Mouse (Mus musculus): Measurements from ENCODE around the gene Golgb1. TPM values are rescaled to one million over a fixed set of nuclear protein-coding genes. Genes with fewer than 3 reads are reported as not detected.
A peak's percentile ranks its signal among the peaks of the same experiment; 100 is the strongest.

The Golgb1 gene
- polyA plus RNA-seq, 1 experiment from 2014 or later, result 123 TPM

DNA sequence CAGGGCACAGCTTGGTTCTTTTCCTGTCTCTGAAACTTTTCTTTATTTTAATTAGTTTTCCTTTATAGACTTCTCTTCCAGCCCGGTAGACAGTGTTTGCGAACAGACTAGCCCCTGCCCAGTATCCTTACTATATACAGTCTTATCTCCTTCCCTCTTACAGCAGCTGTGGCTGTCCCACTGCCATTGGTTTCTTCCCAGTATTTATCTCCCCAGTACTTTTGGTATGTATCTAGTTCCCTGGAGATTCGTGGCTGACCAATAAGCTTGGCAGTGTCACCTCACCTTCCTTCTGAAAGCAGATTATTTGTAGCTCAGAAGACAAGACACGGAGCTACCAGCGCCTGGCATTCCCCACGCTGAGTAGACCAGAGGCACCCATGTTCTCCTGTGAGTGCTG lies 21.8 kb downstream of the Golgb1 start:
- 89% methylated on average over 6 of the region's 6 CpGs for WGBS
- no peak overlapping the region for H3K4me3 ChIP-seq (ENCODE audit: low read depth, low read length)
- H3K4me1 ChIP-seq (ENCODE audit: control insufficient read depth, insufficient read depth, low read length), result no peaks in the 10 kb centered on the region
- peaks cover 53% of the 10 kb centered on the region for H3K36me3 ChIP-seq (ENCODE audit: control insufficient read depth, insufficient read depth, low read length)
- no peaks in the 10 kb centered on the region for H3K27me3 ChIP-seq (ENCODE audit: control insufficient read depth, insufficient read depth, low read length)
- ATAC-seq (ENCODE audit: insufficient number of reproducible peaks, insufficient read depth, low FRiP score, low read depth), result no peak
- no peak overlapping the region for H3K9ac ChIP-seq (replicated peaks; ENCODE audit: low read depth, low read length)
- no peak overlapping the region for H3K4me2 ChIP-seq (replicated peaks; ENCODE audit: low read depth, low read length)
- H3K27ac ChIP-seq (ENCODE audit: low read length), result no peak overlapping the region
- no peaks in the 10 kb centered on the region for H3K9me3 ChIP-seq (ENCODE audit: control insufficient read depth, low read depth, low read length)

DNA sequence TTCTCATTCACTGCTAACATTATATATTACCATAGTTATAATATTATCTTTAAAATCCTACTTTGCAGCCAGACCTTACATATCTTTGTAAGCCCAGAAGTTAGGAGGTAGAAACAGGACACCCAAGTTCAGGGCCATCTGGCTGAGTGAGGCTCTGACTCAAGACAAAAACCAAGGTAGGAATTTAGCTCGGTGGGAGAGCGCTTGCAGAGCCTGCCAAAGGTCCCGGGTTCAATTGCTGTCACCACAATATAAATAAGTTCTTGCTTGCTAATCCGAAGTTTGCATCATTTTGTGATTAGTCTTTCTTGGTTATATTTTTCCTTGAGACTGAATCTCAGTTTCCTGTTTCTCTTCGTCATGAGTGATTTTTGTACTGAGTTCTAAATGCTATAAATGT lies 28.2 kb downstream of the Golgb1 start:
- ATAC-seq (ENCODE audit: insufficient number of reproducible peaks, insufficient read depth, low FRiP score, low read depth), result no peak
- no peak overlapping the region for H3K27ac ChIP-seq (ENCODE audit: low read length)
- no peaks in the 10 kb centered on the region for H3K27me3 ChIP-seq (ENCODE audit: control insufficient read depth, insufficient read depth, low read length)
- H3K36me3 ChIP-seq (ENCODE audit: control insufficient read depth, insufficient read depth, low read length), result peaks cover 38% of the 10 kb centered on the region
- no peaks in the 10 kb centered on the region for H3K4me1 ChIP-seq (ENCODE audit: control insufficient read depth, insufficient read depth, low read length)
- no peaks in the 10 kb centered on the region for H3K9me3 ChIP-seq (ENCODE audit: control insufficient read depth, low read depth, low read length)
- no peak overlapping the region for H3K9ac ChIP-seq (replicated peaks; ENCODE audit: low read depth, low read length)
- H3K4me2 ChIP-seq (replicated peaks; ENCODE audit: low read depth, low read length), result no peak overlapping the region
- H3K4me3 ChIP-seq (ENCODE audit: low read depth, low read length), result no peak overlapping the region
- 91% methylated on average over 5 of the region's 5 CpGs for WGBS

DNA sequence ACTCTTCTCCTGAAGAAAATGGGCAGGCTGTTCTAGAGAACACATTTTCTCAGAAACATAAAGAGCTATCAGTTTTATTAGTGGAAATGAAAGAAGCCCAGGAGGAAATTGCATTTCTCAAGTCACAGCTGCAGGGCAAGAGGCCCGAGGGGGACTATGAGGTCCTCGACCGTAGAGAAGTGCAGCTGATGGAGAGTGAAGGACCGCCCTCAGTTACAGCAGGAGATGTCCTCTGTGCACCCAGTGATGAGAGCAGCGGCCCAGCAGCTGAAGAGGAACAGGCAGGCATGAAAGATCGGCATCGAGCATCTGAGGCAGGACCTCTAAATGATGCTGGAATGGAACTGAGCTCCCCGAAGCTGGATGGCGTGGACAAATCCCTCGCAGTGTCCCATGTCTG lies 37.0 kb downstream of the Golgb1 start:
- peaks cover 37% of the 10 kb centered on the region for H3K36me3 ChIP-seq (ENCODE audit: control insufficient read depth, insufficient read depth, low read length)
- H3K9me3 ChIP-seq (ENCODE audit: control insufficient read depth, low read depth, low read length), result no peaks in the 10 kb centered on the region
- no peaks in the 10 kb centered on the region for H3K27me3 ChIP-seq (ENCODE audit: control insufficient read depth, insufficient read depth, low read length)
- WGBS, result 84% methylated on average over 10 of the region's 10 CpGs
- ATAC-seq (ENCODE audit: insufficient number of reproducible peaks, insufficient read depth, low FRiP score, low read depth), result no peak
- no peak overlapping the region for H3K9ac ChIP-seq (replicated peaks; ENCODE audit: low read depth, low read length)
- peak overlapping the region; percentile 39; the same call in 1 of the 2 replicates for H3K27ac ChIP-seq (ENCODE audit: low read length)
- H3K4me3 ChIP-seq (ENCODE audit: low read depth, low read length), result no peak overlapping the region
- no peak overlapping the region for H3K4me2 ChIP-seq (replicated peaks; ENCODE audit: low read depth, low read length)
- no peaks in the 10 kb centered on the region for H3K4me1 ChIP-seq (ENCODE audit: control insufficient read depth, insufficient read depth, low read length)

DNA sequence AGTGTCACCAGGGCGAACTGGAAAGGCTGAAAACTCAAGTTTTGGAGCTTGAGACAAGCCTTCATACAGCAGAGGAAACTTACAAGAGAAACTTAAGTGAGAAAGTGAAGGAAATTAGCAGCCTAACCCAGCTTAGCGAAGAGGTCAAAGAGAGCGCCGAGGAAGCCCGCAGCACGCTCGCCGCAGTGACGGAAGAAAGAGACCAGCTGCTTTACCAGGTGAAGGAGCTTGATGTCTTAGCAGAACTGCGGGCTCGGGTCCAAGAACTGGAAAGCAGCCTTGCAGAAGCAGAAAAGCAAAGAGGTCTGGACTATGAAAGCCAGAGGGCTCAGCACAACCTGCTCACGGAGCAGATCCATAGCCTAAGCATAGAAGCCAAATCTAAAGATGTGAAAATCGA lies 37.4 kb downstream of the Golgb1 start:
- H3K9ac ChIP-seq (replicated peaks; ENCODE audit: low read depth, low read length), result no peak overlapping the region
- H3K27me3 ChIP-seq (ENCODE audit: control insufficient read depth, insufficient read depth, low read length), result no peaks in the 10 kb centered on the region
- ATAC-seq (ENCODE audit: insufficient number of reproducible peaks, insufficient read depth, low FRiP score, low read depth), result no peak
- H3K27ac ChIP-seq (ENCODE audit: low read length), result peak overlapping the region; percentile 39; the same call in 1 of the 2 replicates
- H3K4me3 ChIP-seq (ENCODE audit: low read depth, low read length), result no peak overlapping the region
- 72% methylated on average over 13 of the region's 13 CpGs for WGBS
- peaks cover 39% of the 10 kb centered on the region for H3K36me3 ChIP-seq (ENCODE audit: control insufficient read depth, insufficient read depth, low read length)
- H3K4me1 ChIP-seq (ENCODE audit: control insufficient read depth, insufficient read depth, low read length), result no peaks in the 10 kb centered on the region
- H3K9me3 ChIP-seq (ENCODE audit: control insufficient read depth, low read depth, low read length), result no peaks in the 10 kb centered on the region
- H3K4me2 ChIP-seq (replicated peaks; ENCODE audit: low read depth, low read length), result no peak overlapping the region

DNA sequence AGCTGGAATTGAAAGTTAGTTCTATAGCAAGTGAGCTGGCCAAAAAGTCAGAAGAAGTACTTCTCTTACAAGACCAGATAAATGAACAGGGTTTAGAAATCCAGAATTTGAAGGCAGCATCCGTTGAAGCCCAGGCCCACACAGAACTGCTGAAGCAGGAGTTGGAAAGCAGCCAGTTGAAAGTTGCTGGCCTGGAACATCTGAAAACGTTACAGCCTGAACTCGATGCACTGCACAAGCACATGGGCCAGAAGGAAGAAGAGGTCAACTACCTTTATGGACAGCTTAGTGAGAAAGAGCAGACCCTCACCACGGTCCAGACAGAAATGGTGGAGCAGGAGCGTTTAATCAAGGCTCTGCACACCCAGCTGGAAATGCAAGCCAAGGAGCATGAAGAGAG lies 39.3 kb downstream of the Golgb1 start:
- Histone ChIP-seq H3K4me2 (replicated peaks; ENCODE audit: low read depth, low read length) (no peak overlapping the region), H3K9ac (replicated peaks; ENCODE audit: low read depth, low read length) (no peak overlapping the region), H3K4me1 (ENCODE audit: control insufficient read depth, insufficient read depth, low read length) (no peaks in the 10 kb centered on the region), H3K4me3 (ENCODE audit: low read depth, low read length) (no peak overlapping the region), H3K36me3 (ENCODE audit: control insufficient read depth, insufficient read depth, low read length) (peaks cover 45% of the 10 kb centered on the region), H3K27me3 (ENCODE audit: control insufficient read depth, insufficient read depth, low read length) (no peaks in the 10 kb centered on the region), H3K27ac (ENCODE audit: low read length) (no peak overlapping the region), H3K9me3 (ENCODE audit: control insufficient read depth, low read depth, low read length) (no peaks in the 10 kb centered on the region)
- WGBS, result 71% methylated on average over 5 of the region's 5 CpGs
- ATAC-seq (ENCODE audit: insufficient number of reproducible peaks, insufficient read depth, low FRiP score, low read depth), result no peak

DNA sequence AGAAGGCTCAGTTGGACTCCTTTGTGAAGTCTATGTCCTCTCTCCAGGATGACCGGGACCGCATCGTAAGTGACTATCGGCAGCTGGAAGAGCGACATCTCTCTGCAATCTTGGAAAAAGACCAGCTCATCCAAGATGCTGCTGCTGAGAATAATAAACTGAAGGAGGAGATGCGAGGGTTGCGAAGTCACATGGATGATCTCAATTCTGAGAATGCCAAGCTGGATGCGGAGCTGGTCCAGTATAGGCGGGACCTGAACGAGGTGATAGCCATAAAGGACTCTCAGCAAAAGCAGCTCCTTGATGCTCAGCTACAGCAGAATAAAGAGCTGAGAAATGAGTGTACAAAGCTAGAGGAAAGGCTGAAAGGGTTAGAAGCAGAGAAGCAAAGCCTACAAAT lies 43.6 kb downstream of the Golgb1 start:
- Histone ChIP-seq H3K4me1 (ENCODE audit: control insufficient read depth, insufficient read depth, low read length) (no peaks in the 10 kb centered on the region), H3K27me3 (ENCODE audit: control insufficient read depth, insufficient read depth, low read length) (no peaks in the 10 kb centered on the region), H3K36me3 (ENCODE audit: control insufficient read depth, insufficient read depth, low read length) (peaks cover 34% of the 10 kb centered on the region), H3K9ac (replicated peaks; ENCODE audit: low read depth, low read length) (no peak overlapping the region), H3K4me2 (replicated peaks; ENCODE audit: low read depth, low read length) (no peak overlapping the region), H3K4me3 (ENCODE audit: low read depth, low read length) (no peak overlapping the region), H3K9me3 (ENCODE audit: control insufficient read depth, low read depth, low read length) (no peaks in the 10 kb centered on the region), H3K27ac (ENCODE audit: low read length) (no peak overlapping the region)
- 98% methylated on average over 10 of the region's 10 CpGs for WGBS
- no peak for ATAC-seq (ENCODE audit: insufficient number of reproducible peaks, insufficient read depth, low FRiP score, low read depth)

DNA sequence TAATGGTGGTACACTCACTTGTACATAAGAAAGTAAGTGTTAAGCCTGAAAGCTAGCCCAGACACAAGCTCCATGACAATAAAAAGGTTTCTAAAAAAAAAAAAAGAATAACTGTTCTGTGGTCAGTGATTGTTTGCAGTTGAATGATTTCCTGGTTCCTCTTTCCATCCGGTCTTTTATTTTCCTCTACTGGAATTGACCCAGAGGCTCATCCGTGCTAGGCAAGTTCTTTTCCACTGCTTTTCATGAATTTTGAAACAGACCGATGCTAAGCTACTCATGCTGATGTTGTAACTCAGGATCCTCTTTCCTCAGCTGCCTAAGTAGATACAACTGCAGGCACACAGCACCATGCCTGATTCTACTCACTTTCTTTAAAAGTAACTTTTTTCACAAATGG lies 45.5 kb downstream of the Golgb1 start:
- no peak for ATAC-seq (ENCODE audit: insufficient number of reproducible peaks, insufficient read depth, low FRiP score, low read depth)
- 87% methylated on average over 3 of the region's 3 CpGs for WGBS

DNA sequence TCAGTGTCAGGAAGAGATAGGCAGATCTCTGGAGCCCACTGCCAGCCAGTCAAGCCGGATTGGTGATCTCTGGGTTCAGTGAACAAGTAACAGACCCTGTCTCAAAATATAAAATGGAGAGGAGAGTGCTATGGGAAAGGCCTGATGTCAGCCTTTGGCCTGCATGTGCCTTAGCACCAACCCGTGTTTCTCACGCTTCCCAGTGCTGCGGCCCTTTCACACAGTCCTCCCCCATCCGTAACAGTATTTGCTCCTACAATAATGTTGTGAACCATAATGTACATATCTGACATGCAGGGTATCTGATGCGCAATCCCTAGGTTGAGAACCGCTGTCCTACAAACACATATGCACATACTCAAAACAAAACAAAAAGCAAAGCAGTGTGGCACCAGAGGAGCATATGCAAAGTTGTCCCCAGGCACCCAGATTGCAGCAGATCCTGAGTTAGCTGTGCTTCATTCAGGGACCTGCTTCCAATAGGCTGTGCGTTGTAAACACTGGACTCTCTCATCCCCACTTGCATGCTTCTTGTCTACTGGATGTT lies 46.2 kb downstream of the Golgb1 start:
- H3K9me3 ChIP-seq (ENCODE audit: control insufficient read depth, low read depth, low read length), result no peaks in the 10 kb centered on the region
- H3K27ac ChIP-seq (ENCODE audit: low read length), result no peak overlapping the region
- H3K4me1 ChIP-seq (ENCODE audit: control insufficient read depth, insufficient read depth, low read length), result no peaks in the 10 kb centered on the region
- no peak overlapping the region for H3K4me2 ChIP-seq (replicated peaks; ENCODE audit: low read depth, low read length)
- H3K9ac ChIP-seq (replicated peaks; ENCODE audit: low read depth, low read length), result no peak overlapping the region
- H3K4me3 ChIP-seq (ENCODE audit: low read depth, low read length), result no peak overlapping the region
- peaks cover 40% of the 10 kb centered on the region for H3K36me3 ChIP-seq (ENCODE audit: control insufficient read depth, insufficient read depth, low read length)
- no peaks in the 10 kb centered on the region for H3K27me3 ChIP-seq (ENCODE audit: control insufficient read depth, insufficient read depth, low read length)
- WGBS, result 93% methylated on average over 8 of the region's 8 CpGs
- no peak for ATAC-seq (ENCODE audit: insufficient number of reproducible peaks, insufficient read depth, low FRiP score, low read depth)

More for the DNA sequence above, 45.5 kb downstream of the Golgb1 start:
- Histone ChIP-seq H3K4me2 (replicated peaks; ENCODE audit: low read depth, low read length) (no peak overlapping the region), H3K4me3 (ENCODE audit: low read depth, low read length) (no peak overlapping the region), H3K9ac (replicated peaks; ENCODE audit: low read depth, low read length) (no peak overlapping the region), H3K27ac (ENCODE audit: low read length) (no peak overlapping the region), H3K9me3 (ENCODE audit: control insufficient read depth, low read depth, low read length) (no peaks in the 10 kb centered on the region), H3K36me3 (ENCODE audit: control insufficient read depth, insufficient read depth, low read length) (peaks cover 37% of the 10 kb centered on the region), H3K27me3 (ENCODE audit: control insufficient read depth, insufficient read depth, low read length) (no peaks in the 10 kb centered on the region), H3K4me1 (ENCODE audit: control insufficient read depth, insufficient read depth, low read length) (no peaks in the 10 kb centered on the region)

DNA sequence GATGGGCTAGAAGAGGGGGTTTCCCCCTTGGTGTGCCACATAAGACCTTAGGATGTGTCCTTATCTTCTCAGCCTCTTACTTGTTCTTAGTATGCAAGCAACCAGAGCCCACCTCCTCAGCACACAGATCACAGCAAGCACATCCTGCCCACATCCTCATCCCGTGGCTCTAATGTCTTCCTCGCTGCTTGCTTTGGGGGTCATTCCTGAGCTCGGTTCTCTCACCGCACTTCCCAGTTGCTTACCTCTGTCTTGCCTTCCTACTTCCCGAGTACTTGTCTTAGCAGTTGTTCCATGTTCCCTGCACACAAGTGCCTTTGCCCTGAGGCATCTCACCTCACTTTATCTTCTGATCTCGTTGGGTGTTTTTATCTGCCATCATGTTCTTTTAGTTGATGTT lies 47.0 kb downstream of the Golgb1 start:
- Histone ChIP-seq H3K9ac (replicated peaks; ENCODE audit: low read depth, low read length) (no peak overlapping the region), H3K4me3 (ENCODE audit: low read depth, low read length) (no peak overlapping the region), H3K4me2 (replicated peaks; ENCODE audit: low read depth, low read length) (no peak overlapping the region), H3K9me3 (ENCODE audit: control insufficient read depth, low read depth, low read length) (no peaks in the 10 kb centered on the region), H3K27ac (ENCODE audit: low read length) (no peak overlapping the region), H3K27me3 (ENCODE audit: control insufficient read depth, insufficient read depth, low read length) (no peaks in the 10 kb centered on the region), H3K4me1 (ENCODE audit: control insufficient read depth, insufficient read depth, low read length) (no peaks in the 10 kb centered on the region), H3K36me3 (ENCODE audit: control insufficient read depth, insufficient read depth, low read length) (peaks cover 46% of the 10 kb centered on the region)
- no peak for ATAC-seq (ENCODE audit: insufficient number of reproducible peaks, insufficient read depth, low FRiP score, low read depth)
- 92% methylated on average over 6 of the region's 6 CpGs for WGBS

Data from stomach, embryonic 14.5 days (tissue).